Mouse (Mus musculus) stomach, embryonic 16.5 days (tissue): ENCODE results near the gene Phospho2. TPM values are rescaled to one million over a fixed set of nuclear protein-coding genes. Genes with fewer than 3 reads are reported as not detected.

Experiments
- ATAC-seq: fragments of 200-750 bp; cut with Nextera tagmentation; 2 replicates; pipeline ENCODE4 v1.8.0; 2017; ENCODE audit warnings: moderate number of reproducible peaks, moderate TSS enrichment; ENCODE audit not compliant: insufficient read depth, low FRiP score
- H3K27ac ChIP-seq: fragments of 300-500 bp; sonication (generic); 2 replicates; pipeline ENCODE4 v1.5.1; 2014; ENCODE audit warnings: low read length
- H3K27me3 ChIP-seq: fragments of 300-500 bp; sonication (generic); 2 replicates; pipeline ENCODE4 v1.6.1; 2014; ENCODE audit warnings: low read length, control low read depth, mixed read lengths; ENCODE audit not compliant: control insufficient read depth, insufficient read depth
- H3K36me3 ChIP-seq: fragments of 300-500 bp; sonication (generic); 2 replicates; pipeline ENCODE4 v1.6.1; 2014; ENCODE audit warnings: low read length; ENCODE audit not compliant: control insufficient read depth, insufficient read depth
- H3K4me1 ChIP-seq: fragments of 300-500 bp; sonication (generic); 2 replicates; pipeline ENCODE4 v1.6.1; 2014; ENCODE audit warnings: low read length, control low read depth, mixed read lengths; ENCODE audit not compliant: control insufficient read depth, insufficient read depth
- H3K4me2 ChIP-seq: fragments of 300-500 bp; sonication (generic); 2 replicates; pipeline ENCODE4 v1.6.1; 2014; ENCODE audit warnings: low read depth, low read length, mixed read lengths
- H3K4me3 ChIP-seq: fragments of 300-500 bp; sonication (generic); replicated peaks from 2 replicates; pipeline ENCODE4 v1.5.1; 2014; ENCODE audit warnings: mild to moderate bottlenecking, low read length
- H3K9ac ChIP-seq: fragments of 300-500 bp; sonication (generic); 2 replicates; pipeline ENCODE4 v1.6.1; 2014; ENCODE audit warnings: low read length
- H3K9me3 ChIP-seq: fragments of 300-500 bp; sonication (generic); replicated peaks from 2 replicates; pipeline ENCODE4 v1.6.1; 2016; ENCODE audit warnings: low read length, control low read depth; ENCODE audit not compliant: control insufficient read depth
- WGBS: fragments of 180-500 bp; shearing (Covaris S2); extraction: QIAGEN DNeasy Blood & Tissue Kit; methylation state at CpG from one replicate; pipeline ENCODE4 v1.1.7; 2014; 5-methylcytosine and 5-hydroxymethylcytosine counted together
- polyA plus RNA-seq: library from polyadenylated mRNA; unstranded; fragments of >200 nt; fragmentation: Nextera tagmentation; extraction: Ambion mirVana; gene quantifications from 2 replicates; pipeline ENCODE4 v1.2.1, GENCODE M21; 2015

Gene Phospho2
- polyA plus RNA-seq, result 21.8 and 24.1 TPM in 2 replicates

DNA sequence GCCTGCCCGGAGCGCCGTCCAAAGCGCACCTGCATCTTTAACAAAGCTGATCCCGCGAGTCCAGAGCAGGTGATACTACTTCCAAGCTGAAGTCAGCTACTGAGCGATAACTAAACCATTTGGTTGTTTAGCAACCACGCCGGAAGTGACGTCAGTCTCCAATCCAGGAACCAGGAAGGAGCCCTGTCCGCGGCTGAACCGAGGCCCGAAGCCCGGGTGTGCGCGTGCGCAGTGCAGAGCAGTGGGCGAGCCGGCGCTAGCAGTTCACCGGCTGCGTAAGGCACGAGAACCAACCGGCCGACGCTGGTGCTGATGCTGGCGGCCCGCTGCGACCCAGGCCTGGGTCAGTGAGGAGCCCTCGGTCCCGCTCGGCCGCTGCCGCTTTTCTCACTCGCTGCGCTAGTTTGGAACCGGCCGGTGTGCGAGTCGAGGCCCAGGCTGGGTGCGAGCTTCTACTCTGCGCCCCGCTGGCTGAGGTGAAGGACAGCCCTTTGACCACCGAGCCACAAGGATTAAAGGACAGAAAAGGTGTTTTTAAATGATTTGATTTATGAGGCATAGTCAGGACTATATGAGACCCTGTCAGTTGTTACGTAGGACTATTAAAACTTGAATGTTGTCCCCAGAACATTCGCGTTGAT is at the start of gene Phospho2, which contains the start of gene Ccdc173:
Phospho2 (plus strand) TSS at position 195 of the 641 bp plus-strand sequence.
Ccdc173 (minus strand) TSS at position 147 of the 641 bp plus-strand sequence.
- WGBS, result 1% methylated on average over 48 of the region's 48 CpGs
- Histone ChIP-seq H3K9ac (peak within 1 kb of the TSS; percentile 81), H3K9me3 (no peaks in the 10 kb centered on the region), H3K27me3 (no peaks in the 10 kb centered on the region), H3K4me3 (peak within 1 kb of the TSS; percentile 69), H3K4me1 (0 out of 2 replicates have a peak, but pooled peaks cover 2% of the 10 kb centered on the region), H3K4me2 (peak within 1 kb of the TSS; percentile 80), H3K27ac (peak within 1 kb of the TSS; percentile 69), H3K36me3 (peaks cover 9% of the 10 kb centered on the region; the same call in 1 of the 2 replicates)
- peak; percentile 98 for ATAC-seq

DNA sequence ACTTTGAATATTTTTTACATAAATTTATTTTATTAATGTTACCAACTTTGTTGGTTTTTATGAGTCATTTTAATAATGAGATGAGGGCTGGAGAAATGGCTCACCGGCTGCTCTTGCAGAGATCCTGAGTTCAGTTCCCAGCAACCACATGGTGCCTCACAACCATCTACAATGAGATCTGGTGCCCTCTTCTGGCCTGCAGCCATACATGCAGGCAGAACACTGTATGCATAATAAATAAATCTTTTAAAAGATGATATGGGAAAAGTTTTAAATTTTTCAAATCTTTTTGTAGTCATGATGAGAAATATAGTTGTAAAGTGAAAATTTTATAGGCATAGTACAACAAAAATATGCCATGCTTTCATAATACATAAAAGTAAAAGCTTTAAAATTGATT is 44.3 kb upstream of the Phospho2 start:
- Histone ChIP-seq H3K27ac (no peak overlapping the region), H3K4me2 (no peak overlapping the region), H3K9me3 (no peaks in the 10 kb centered on the region), H3K4me3 (no peak overlapping the region), H3K36me3 (peaks cover 25% of the 10 kb centered on the region), H3K27me3 (no peaks in the 10 kb centered on the region), H3K4me1 (no peaks in the 10 kb centered on the region), H3K9ac (no peak overlapping the region)
- WGBS, result 92% methylated on average over 1 of the region's 1 CpGs
- no peak for ATAC-seq

DNA sequence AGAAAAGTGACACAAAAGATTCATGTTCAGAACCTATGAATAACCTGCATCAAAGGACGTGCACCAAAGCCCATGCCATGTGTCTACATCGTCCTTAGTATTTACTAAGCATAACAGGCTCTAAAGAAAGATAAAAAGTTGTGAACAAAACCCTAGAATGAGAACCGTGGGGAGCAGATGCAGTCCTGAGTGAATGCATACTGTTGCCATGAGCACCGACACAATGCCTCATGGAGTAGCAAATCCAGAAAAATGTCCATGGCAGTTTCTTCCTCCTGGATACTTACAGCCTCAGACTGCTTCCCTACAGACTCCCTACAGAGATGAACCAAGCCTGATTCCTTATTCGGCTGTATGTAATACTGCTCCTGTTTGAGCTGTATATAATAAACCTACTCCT is 28.4 kb upstream of the Phospho2 start:
- H3K4me3 ChIP-seq, result no peak overlapping the region
- H3K9me3 ChIP-seq, result no peaks in the 10 kb centered on the region
- H3K9ac ChIP-seq, result no peak overlapping the region
- H3K27me3 ChIP-seq, result no peaks in the 10 kb centered on the region
- no peaks in the 10 kb centered on the region for H3K4me1 ChIP-seq
- ATAC-seq, result no peak
- no peaks in the 10 kb centered on the region for H3K36me3 ChIP-seq
- no peak overlapping the region for H3K27ac ChIP-seq
- 75% methylated on average over 5 of the region's 5 CpGs for WGBS
- H3K4me2 ChIP-seq, result no peak overlapping the region

DNA sequence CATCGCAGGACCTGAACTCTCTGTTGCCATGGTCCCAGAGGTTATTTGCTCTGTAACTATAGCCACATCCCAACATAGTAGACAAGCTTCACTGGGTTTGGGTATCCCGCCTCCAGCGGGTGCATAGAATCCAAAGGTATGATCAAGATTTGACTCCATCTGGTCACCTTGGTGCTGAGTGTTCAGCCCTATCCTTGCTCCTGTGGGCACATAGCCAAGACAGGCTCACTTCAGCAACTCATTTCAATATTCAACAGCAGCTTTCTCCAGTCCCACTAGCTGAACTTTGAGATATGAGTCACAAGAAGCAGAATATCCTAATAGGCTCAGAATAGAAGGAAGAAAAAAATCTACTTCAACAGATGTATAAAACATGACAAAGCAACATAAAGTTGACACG is 26.1 kb upstream of the Phospho2 start:
- ATAC-seq, result no peak
- no peak overlapping the region for H3K4me2 ChIP-seq
- H3K27ac ChIP-seq, result no peak overlapping the region
- no peaks in the 10 kb centered on the region for H3K36me3 ChIP-seq
- H3K9me3 ChIP-seq, result no peaks in the 10 kb centered on the region
- no peak overlapping the region for H3K9ac ChIP-seq
- H3K4me3 ChIP-seq, result no peak overlapping the region
- H3K27me3 ChIP-seq, result no peaks in the 10 kb centered on the region
- no peaks in the 10 kb centered on the region for H3K4me1 ChIP-seq
- WGBS, result 85% methylated on average over 4 of the region's 4 CpGs

DNA sequence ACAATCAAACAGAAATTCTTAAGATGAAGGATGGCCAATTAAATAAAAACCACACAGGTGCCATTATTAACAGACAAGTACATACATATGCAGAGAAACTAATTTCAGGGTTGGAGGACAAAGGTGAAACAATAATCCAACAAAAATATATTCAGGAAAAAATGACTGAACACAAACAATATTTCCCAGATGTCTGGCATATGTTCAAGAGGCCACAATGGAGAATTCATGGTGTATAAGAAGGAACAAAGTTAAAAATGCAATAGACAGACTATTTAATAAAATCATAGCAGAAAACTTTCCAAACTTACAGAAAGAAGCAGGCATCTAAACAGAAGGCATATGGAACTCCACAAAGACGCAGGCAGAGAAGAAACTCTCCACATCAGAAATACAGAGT is 24.7 kb upstream of the Phospho2 start:
- Histone ChIP-seq H3K4me1 (no peaks in the 10 kb centered on the region), H3K4me2 (no peak overlapping the region), H3K27me3 (no peaks in the 10 kb centered on the region), H3K9ac (no peak overlapping the region), H3K36me3 (no peaks in the 10 kb centered on the region), H3K4me3 (no peak overlapping the region), H3K9me3 (no peaks in the 10 kb centered on the region), H3K27ac (no peak overlapping the region)
- no peak for ATAC-seq
- WGBS, result 58% methylated on average over 1 of the region's 1 CpGs

DNA sequence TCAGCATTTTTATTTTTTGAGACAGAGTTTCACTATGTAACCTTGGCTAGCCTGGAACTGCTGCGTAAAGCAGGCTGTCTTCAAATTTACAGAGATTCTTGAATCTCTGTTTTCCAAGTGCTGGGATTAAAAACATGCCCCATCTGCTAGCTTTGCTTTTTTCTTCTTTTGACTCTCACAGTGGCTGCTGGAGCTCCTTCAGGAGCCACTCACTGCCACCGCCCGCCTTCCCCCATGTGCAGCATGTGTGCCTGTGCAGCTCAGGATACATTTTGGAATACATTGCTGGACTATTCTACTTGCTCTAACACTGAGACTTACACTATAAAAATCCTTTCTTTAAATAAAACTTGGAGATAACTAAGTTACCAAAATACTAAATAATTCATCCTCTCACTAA is 16.1 kb upstream of the Phospho2 start:
- Histone ChIP-seq H3K9me3 (no peaks in the 10 kb centered on the region), H3K27me3 (no peaks in the 10 kb centered on the region), H3K4me3 (no peak overlapping the region), H3K36me3 (no peaks in the 10 kb centered on the region), H3K4me1 (no peaks in the 10 kb centered on the region), H3K27ac (no peak overlapping the region), H3K4me2 (no peak overlapping the region), H3K9ac (no peak overlapping the region)
- WGBS, result 96% methylated on average over 3 of the region's 3 CpGs
- no peak for ATAC-seq

DNA sequence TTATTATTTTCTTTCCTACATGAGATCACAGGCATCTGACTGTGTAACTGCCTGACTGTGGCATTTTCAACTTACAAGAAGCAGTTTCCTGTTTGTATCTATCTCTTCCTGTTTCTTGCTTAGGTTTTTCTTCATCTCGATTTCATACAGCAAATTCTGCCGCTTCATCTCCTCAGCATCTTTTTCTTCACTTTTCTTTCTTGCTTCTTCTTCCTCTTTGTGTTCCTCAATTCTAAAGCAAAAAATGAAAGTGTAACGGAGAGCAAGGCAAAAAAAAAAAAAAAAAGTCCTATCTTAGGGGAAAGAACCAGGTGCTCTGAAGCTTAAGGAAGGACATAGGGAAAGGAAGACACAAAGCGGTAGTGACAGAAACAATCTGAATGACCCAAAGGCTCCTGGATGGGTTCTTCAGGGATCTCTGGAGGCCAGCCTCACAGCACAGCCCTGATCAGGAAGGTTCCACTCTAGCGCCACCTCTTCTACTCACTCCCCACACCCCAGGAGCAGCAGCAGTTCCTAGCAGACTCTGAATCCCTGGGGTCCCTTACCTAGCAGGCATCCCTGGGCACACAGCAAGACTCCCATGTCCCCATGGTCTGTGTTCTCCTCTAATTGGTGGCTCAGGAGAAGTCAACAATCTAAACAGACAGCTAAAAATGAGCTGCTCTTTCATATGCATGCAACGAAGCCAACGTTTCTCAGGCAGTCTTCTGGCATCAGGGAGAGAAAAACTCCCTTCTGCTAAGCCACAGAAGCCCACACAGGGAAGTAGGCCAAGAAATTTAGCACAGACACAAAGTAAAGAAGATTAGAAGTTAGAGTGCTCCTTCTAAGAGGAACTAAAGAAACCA is 11.2 kb upstream of the Phospho2 start:
- WGBS, result 67% methylated on average over 7 of the region's 7 CpGs
- H3K27ac ChIP-seq, result no peak overlapping the region
- H3K4me2 ChIP-seq, result no peak overlapping the region
- H3K9ac ChIP-seq, result no peak overlapping the region
- H3K4me3 ChIP-seq, result no peak overlapping the region
- no peaks in the 10 kb centered on the region for H3K36me3 ChIP-seq
- H3K27me3 ChIP-seq, result no peaks in the 10 kb centered on the region
- no peak for ATAC-seq
- H3K4me1 ChIP-seq, result no peaks in the 10 kb centered on the region
- no peaks in the 10 kb centered on the region for H3K9me3 ChIP-seq

DNA sequence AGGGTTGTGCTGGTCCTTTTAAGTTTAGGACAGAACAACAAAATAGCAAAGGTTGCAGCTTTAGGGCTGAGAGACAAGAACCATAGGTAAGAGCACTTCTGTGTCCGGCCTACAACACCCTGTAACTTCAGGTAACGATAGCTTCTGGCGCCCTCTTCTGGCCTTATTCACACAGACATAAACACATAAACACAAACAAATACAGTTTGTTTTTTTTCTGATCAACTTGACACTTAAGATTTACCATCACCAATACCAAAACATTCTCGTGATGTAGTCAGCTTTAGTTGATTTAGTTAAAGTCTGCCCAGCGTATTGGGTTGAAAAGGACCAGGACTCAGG is 10.6 kb upstream of the Phospho2 start:
- no peak overlapping the region for H3K9ac ChIP-seq
- H3K9me3 ChIP-seq, result no peaks in the 10 kb centered on the region
- no peaks in the 10 kb centered on the region for H3K27me3 ChIP-seq
- no peak for ATAC-seq
- H3K4me3 ChIP-seq, result no peak overlapping the region
- no peak overlapping the region for H3K27ac ChIP-seq
- no peaks in the 10 kb centered on the region for H3K4me1 ChIP-seq
- 50% methylated on average over 5 of the region's 5 CpGs for WGBS
- H3K36me3 ChIP-seq, result no peaks in the 10 kb centered on the region
- H3K4me2 ChIP-seq, result no peak overlapping the region

DNA sequence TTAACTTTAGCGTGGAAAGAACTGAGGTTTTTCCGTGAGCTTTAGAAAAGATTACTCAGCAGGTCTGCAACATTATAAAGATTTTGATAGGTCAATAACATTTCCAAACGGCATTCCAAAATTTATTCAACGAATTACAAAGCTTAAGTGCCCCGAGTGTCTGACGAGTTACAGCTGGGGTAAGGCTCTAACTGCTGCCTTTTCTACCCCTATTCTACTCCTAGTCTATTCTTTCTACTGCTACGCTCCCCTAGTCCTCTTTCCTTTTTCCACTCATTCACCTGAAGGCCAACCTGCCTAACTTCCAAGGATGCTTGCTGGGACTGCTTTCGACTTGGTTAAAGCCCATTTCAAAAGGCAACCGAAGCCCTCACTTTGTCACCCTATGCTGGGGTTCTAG is 449 bp upstream of the Phospho2 start:
- Histone ChIP-seq H3K9ac (peak overlapping the region; percentile 68), H3K4me2 (peak overlapping the region; percentile 80)

More for the DNA sequence above, 449 bp upstream of the Phospho2 start:
- Histone ChIP-seq H3K9me3 (no peaks in the 10 kb centered on the region), H3K4me1 (0 out of 2 replicates have a peak, but pooled peaks cover 2% of the 10 kb centered on the region), H3K27me3 (no peaks in the 10 kb centered on the region), H3K4me3 (peak overlapping the region; percentile 69), H3K27ac (peak overlapping the region; percentile 26; the same call in 1 of the 2 replicates), H3K36me3 (peaks cover 9% of the 10 kb centered on the region; the same call in 1 of the 2 replicates)
- 13% methylated on average over 9 of the region's 9 CpGs for WGBS
- ATAC-seq, result peak; percentile 18; the same call in 1 of the 2 replicates
